Mouse (Mus musculus) C2C12 (cell line): ENCODE results near the gene Apc2.

Experiments used
- CEBPB ChIP-seq: IDR thresholded peaks from one replicate; pipeline ENCODE4 v1.6.1; 2011; ENCODE audit warnings: low read depth, mild to moderate bottlenecking, control low read depth, moderate library complexity
- CTCF ChIP-seq: IDR thresholded peaks from one replicate; pipeline ENCODE4 v1.5.1; 2011; ENCODE audit not compliant: control insufficient read depth, insufficient read depth, insufficient read length
- MAX ChIP-seq: IDR thresholded peaks from one replicate; pipeline ENCODE4 v1.6.1; 2011; ENCODE audit warnings: mild to moderate bottlenecking, control low read depth
- MYOD1 ChIP-seq: IDR thresholded peaks from one replicate; pipeline ENCODE4 v1.6.1; 2011; ENCODE audit warnings: low read depth; ENCODE audit not compliant: control insufficient read depth, insufficient read length
- USF1 ChIP-seq: IDR thresholded peaks from one replicate; pipeline ENCODE4 v1.6.1; 2011; ENCODE audit warnings: low read depth, mild to moderate bottlenecking, control low read depth, moderate library complexity

DNA sequence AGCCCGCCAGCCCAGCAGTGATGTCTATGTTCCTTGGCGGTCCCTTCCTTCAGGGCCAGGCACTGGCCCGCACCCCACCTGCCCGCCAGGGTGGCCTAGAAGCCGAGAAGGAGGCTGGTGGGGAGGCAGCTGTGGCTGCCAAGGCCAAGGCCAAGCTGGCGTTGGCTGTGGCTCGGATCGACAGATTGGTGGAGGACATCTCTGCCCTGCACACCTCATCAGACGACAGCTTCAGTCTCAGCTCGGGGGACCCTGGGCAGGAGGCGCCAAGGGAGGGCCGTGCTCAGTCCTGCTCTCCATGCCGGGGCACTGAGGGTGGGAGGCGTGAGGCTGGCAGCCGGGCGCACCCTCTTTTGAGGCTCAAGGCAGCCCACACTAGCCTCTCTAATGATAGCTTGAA lies 15.8 kb downstream of the Apc2 start:
- no peak for TF ChIP-seq CTCF
- TF ChIP-seq MYOD1: no peak
- no peak for TF ChIP-seq MAX
- TF ChIP-seq USF1: no peak
- TF ChIP-seq CEBPB: no peak
